Mouse (Mus musculus) limb, embryonic 11.5 days (tissue): ENCODE measurements at regions not wholly inside any gene's neighbourhood (a gene's known extent, or its start where the extent isn't known, plus 50 kb on each side); places are given as distances from the start of the nearest gene placed in this dataset.
A peak's percentile ranks its signal among the peaks of the same experiment; 100 is the strongest.

Experiments
- ATAC-seq: fragments of 200-750 bp; cut with Nextera tagmentation; 2 replicates; pipeline ENCODE4 v1.8.0; 2017; ENCODE audit warnings: low read depth; ENCODE audit not compliant: insufficient number of reproducible peaks, low FRiP score, low TSS enrichment
- DNase-seq: peaks from one replicate; pipeline ENCODE4 v3.0.0-alpha.2; 2015; ENCODE audit warnings: low spot score
- H3K27ac ChIP-seq: fragments of 300-500 bp; sonication (generic); replicated peaks from 2 replicates; pipeline ENCODE4 v1.5.1; 2014; ENCODE audit warnings: low read depth, mild to moderate bottlenecking, low read length
- H3K27me3 ChIP-seq: fragments of 300-500 bp; sonication (generic); 2 replicates; pipeline ENCODE4 v1.6.1; 2014; ENCODE audit warnings: mild to moderate bottlenecking, low read length, mixed read lengths; ENCODE audit not compliant: control insufficient read depth, insufficient read depth
- H3K36me3 ChIP-seq: fragments of 300-500 bp; sonication (generic); 2 replicates; pipeline ENCODE4 v1.6.1; 2014; ENCODE audit warnings: mild to moderate bottlenecking, low read length, moderate library complexity, mixed read lengths; ENCODE audit not compliant: control insufficient read depth, insufficient read depth
- H3K4me1 ChIP-seq: fragments of 300-500 bp; sonication (generic); 2 replicates; pipeline ENCODE4 v1.6.1; 2014; ENCODE audit warnings: low read length, mixed read lengths; ENCODE audit not compliant: control insufficient read depth, insufficient read depth
- H3K4me2 ChIP-seq: fragments of 300-500 bp; sonication (generic); 2 replicates; pipeline ENCODE4 v1.6.1; 2014; ENCODE audit warnings: low read depth, mild to moderate bottlenecking, moderate library complexity; ENCODE audit not compliant: severe bottlenecking
- H3K4me3 ChIP-seq: fragments of 300-500 bp; sonication (generic); 2 replicates; pipeline ENCODE4 v1.5.1; 2014; ENCODE audit warnings: low read depth, low read length
- H3K9ac ChIP-seq: fragments of 300-500 bp; sonication (generic); 2 replicates; pipeline ENCODE4 v1.6.1; 2014; ENCODE audit warnings: mild to moderate bottlenecking, low read length
- H3K9me3 ChIP-seq: fragments of 300-500 bp; sonication (generic); 2 replicates; pipeline ENCODE4 v1.6.1; 2016; ENCODE audit warnings: low read length; ENCODE audit not compliant: control insufficient read depth
- WGBS: fragments of 180-500 bp; shearing (Covaris S2); extraction: QIAGEN DNeasy Blood & Tissue Kit; methylation state at CpG from one replicate; pipeline ENCODE4 v1.1.7; 2014; 5-methylcytosine and 5-hydroxymethylcytosine counted together

DNA sequence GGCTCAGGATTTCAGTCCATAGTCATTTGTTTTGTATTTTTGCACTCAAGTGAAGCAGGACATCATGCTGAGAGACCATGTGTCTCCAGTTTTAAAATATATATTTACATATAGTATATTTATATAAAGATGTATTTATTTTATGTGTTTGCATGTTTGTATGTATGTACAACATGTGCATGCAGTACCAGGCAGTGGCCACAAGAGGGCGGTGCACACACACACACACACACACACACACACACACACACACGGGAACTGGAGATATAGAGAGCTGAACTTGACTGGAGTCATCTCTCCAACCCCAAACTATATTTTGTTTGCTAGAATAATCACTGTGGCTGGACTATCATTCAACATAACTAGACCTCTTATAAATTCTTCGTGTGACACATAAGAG is 66.1 kb upstream of the Sec14l1 start:
- Histone ChIP-seq H3K36me3 (no peaks in the 10 kb centered on the region), H3K27ac (no peak overlapping the region), H3K9ac (no peak overlapping the region), H3K27me3 (no peaks in the 10 kb centered on the region), H3K4me3 (no peak overlapping the region), H3K4me2 (no peak overlapping the region), H3K4me1 (no peaks in the 10 kb centered on the region), H3K9me3 (no peaks in the 10 kb centered on the region)
- 86% methylated on average over 3 of the region's 3 CpGs for WGBS
- DNase-seq (no peak), ATAC-seq (no peak)

DNA sequence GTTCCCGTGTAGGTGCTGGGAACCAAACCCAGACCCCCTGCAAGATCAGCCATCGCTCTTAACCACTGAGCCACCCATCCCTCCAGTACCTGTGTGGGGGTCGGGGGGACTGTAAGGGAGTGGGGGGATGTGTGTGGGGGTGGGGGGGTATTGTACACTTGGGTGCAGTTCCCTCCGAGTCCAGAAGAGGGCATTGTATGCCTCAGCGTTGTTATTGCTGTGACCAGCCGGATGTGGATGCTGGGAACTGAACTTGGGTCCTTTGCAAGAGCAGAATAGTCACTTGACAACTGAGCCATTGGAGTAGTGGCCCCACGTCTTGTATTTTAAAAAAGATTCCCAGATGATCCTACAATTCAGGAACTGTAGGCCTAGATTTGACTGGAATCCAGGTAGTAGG is 64.2 kb upstream of the Sec14l1 start:
- Histone ChIP-seq H3K27ac (no peak overlapping the region), H3K4me2 (no peak overlapping the region), H3K4me3 (no peak overlapping the region), H3K9me3 (no peaks in the 10 kb centered on the region), H3K36me3 (no peaks in the 10 kb centered on the region), H3K9ac (no peak overlapping the region), H3K27me3 (no peaks in the 10 kb centered on the region), H3K4me1 (no peaks in the 10 kb centered on the region)
- DNase-seq (no peak), ATAC-seq (no peak)
- WGBS: 90% methylated on average over 7 of the region's 7 CpGs

DNA sequence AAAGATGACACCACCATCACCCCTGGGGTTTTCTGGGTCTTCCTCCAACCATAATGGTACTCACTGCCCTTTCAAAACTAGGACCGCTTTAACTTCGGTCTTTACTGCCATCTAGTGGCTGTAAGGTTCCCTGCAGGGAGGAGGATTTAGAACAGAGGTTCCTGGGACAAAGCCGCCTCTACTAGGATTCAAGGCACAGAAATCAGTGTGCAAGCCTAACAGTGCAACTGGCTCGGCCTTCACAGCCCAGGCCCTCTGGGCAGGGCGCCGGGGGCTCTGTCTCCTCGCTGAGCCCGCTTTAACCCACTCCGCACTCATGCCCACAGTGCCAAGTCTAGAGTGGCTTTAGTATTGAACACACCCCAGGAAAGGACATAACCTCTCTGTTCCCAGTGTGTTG is 58.0 kb upstream of the Sec14l1 start:
- H3K36me3 ChIP-seq: no peaks in the 10 kb centered on the region
- H3K9ac ChIP-seq: no peak overlapping the region
- 0 out of 2 replicates have a peak, but pooled peaks cover 2% of the 10 kb centered on the region for H3K27me3 ChIP-seq
- DNase-seq: peak; percentile 83
- WGBS: 11% methylated on average over 9 of the region's 9 CpGs
- peaks cover 9% of the 10 kb centered on the region for H3K4me1 ChIP-seq
- H3K27ac ChIP-seq: no peak overlapping the region
- ATAC-seq: 0 out of 2 replicates have a peak, but pooled peaks have one; percentile 55
- H3K9me3 ChIP-seq: no peaks in the 10 kb centered on the region
- H3K4me3 ChIP-seq: no peak overlapping the region
- H3K4me2 ChIP-seq: no peak overlapping the region

DNA sequence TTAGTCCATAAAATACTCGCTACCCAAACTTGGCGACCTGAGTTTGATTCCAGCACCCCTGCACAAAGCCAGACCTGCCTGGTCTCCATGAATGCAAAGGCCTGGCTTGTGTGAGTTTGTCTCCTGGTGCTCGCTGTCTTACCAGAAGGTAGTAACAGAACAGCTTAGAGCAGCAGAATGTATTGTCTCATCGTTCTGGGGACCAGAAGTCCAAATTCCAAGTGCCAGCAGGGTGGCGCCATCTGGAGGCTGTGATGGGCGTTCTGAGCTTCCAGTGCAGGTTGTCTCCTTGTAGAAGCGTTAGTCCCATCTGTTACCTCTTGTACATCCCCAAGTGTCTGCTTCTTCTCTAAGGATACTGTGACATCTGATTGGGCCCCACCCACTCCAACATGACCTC is 57.5 kb upstream of the Sec14l1 start:
- peak; percentile 72 for DNase-seq
- Histone ChIP-seq H3K27ac (no peak overlapping the region), H3K4me3 (no peak overlapping the region), H3K9ac (no peak overlapping the region), H3K9me3 (no peaks in the 10 kb centered on the region), H3K36me3 (no peaks in the 10 kb centered on the region), H3K4me2 (no peak overlapping the region), H3K4me1 (peaks cover 9% of the 10 kb centered on the region), H3K27me3 (0 out of 2 replicates have a peak, but pooled peaks cover 2% of the 10 kb centered on the region)
- 38% methylated on average over 7 of the region's 7 CpGs for WGBS
- ATAC-seq: no peak

DNA sequence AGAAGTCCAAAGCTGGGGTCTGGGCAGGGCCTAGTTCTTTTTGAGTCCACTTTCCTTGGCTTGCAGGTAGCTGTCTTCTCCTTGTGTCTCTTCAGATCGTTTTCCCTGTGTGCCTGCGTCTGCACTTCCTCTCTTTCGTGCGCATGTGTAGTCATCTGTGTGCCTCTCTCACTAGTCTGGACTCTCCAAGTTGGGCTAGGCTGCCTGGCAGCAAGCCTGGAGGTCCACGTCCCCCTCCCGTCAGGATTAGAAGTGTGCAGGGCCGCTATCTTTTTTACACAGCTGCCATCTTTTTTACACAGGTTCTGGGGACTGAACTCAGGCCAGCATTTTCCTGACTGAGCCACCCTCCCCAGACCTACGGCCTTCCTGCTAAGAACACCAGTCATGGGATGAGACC is 55.8 kb upstream of the Sec14l1 start:
- Histone ChIP-seq H3K4me3 (no peak overlapping the region), H3K9me3 (no peaks in the 10 kb centered on the region), H3K27me3 (0 out of 2 replicates have a peak, but pooled peaks cover 2% of the 10 kb centered on the region), H3K4me1 (peaks cover 9% of the 10 kb centered on the region), H3K36me3 (no peaks in the 10 kb centered on the region), H3K9ac (no peak overlapping the region), H3K4me2 (no peak overlapping the region), H3K27ac (no peak overlapping the region)
- ATAC-seq: no peak
- no peak for DNase-seq
- 65% methylated on average over 8 of the region's 8 CpGs for WGBS

DNA sequence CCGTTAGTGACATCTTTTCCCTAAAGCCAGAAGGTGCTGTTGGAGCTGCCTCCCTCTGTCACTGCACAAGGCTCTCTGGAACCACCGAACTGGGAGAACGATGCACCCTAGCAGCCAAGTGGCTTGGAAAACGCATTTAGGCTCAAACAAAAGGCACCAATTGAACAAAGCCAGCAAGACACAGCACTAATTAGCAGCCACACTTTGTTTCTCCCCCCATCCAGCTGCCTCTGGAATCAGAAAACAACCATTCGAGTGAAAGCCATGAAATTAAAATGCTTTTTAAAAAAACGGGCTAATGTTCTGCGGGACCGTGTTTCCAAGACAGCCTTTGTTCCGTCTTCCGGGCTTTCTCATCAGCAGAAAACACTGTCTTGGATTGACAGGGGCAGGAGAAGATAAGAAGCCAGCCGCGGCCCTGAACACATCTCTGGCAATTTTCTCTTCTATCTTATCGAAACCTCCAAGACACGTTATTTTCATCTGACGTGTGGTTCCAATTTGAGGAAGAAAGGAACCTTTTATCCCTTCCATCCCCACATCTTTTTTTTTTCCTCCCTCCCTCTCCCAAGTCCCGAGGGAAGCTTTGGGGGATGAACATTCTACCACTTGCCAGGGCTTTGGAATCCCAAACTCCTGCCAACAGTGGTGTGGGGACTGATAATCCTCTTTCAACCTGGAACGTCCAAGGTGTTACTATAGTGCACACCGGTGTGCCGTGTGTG is 54.8 kb upstream of the Sec14l1 start:
- Histone ChIP-seq H3K27ac (no peak overlapping the region), H3K4me2 (no peak overlapping the region), H3K27me3 (0 out of 2 replicates have a peak, but pooled peaks cover 2% of the 10 kb centered on the region), H3K9ac (no peak overlapping the region), H3K9me3 (no peaks in the 10 kb centered on the region), H3K4me1 (peaks cover 9% of the 10 kb centered on the region), H3K4me3 (no peak overlapping the region), H3K36me3 (no peaks in the 10 kb centered on the region)
- no peak for DNase-seq
- 16% methylated on average over 19 of the region's 19 CpGs for WGBS
- no peak for ATAC-seq

DNA sequence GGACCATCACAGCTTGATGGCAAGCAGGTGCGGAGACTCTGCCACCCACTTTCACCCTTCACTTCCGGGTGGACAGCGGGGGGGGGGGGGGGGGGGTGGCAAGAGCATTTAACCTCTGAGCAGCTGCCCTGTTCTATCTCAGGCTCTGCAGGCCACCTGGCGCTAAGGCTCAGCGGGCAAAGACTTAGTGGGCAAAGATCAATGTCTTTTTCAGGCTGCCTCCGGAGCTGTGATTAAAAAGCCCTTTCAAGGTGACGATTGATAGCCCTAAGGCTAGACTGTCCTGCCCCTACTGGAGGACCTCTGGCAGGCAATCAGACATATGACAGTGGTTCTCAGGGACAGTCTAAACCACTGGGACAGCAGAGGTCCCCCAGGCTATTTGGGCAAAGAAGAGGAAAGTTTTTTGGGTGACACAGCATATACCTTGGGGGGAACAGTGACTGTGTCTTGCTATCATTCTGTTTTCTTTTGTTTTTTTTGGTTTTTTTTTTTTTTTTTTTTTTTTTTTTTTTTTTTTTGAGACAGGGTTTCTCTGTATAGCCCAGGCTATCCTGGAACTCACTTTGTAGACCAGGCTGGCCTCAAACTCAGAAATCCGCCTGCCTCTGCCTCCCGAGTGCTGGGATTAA is 54.1 kb upstream of the Sec14l1 start:
- no peak for DNase-seq
- H3K9ac ChIP-seq: no peak overlapping the region
- no peak for ATAC-seq
- H3K27me3 ChIP-seq: 0 out of 2 replicates have a peak, but pooled peaks cover 2% of the 10 kb centered on the region
- no peak overlapping the region for H3K4me2 ChIP-seq
- WGBS: 28% methylated on average over 8 of the region's 9 CpGs
- H3K4me3 ChIP-seq: no peak overlapping the region
- H3K27ac ChIP-seq: no peak overlapping the region
- no peaks in the 10 kb centered on the region for H3K36me3 ChIP-seq
- no peaks in the 10 kb centered on the region for H3K9me3 ChIP-seq
- H3K4me1 ChIP-seq: peaks cover 9% of the 10 kb centered on the region

DNA sequence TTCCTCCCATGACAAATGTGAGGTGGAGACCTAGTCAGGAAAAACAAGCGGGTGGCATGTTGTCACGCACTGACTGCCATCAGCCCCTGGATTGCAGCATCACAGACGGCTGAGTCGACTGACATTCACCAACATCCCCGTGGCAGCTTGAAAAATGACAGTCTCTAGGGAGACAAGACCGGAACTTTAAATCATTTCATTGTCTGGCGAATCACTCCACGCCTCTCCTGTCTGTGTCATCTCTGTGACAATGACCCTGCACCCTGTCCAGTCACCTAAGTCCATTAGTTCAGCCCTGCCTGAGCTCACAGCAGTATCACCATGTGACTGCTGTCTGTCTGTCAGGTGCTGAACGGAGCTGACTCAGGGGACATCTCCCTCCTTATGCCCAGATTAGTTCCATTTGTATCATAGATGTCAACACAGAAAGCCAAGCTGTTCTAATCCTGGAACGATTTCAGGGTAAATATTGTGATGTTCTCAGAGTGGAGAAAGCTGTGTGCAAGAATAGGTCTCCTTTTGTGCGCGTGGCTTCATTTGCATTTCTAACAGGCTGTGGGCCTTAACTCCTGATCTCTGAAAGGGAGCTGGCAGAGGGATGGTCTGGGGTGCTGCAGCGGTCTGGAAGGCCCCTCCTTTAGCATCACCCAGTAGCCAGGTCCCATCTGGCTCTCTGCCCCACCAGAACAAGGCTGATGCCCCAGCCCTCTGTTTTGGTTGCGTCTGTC is 52.0 kb upstream of the Sec14l1 start:
- H3K9ac ChIP-seq: no peak overlapping the region
- H3K4me1 ChIP-seq: peaks cover 6% of the 10 kb centered on the region; the same call in 1 of the 2 replicates
- WGBS: 75% methylated on average over 14 of the region's 14 CpGs
- H3K36me3 ChIP-seq: no peaks in the 10 kb centered on the region
- DNase-seq (no peak), ATAC-seq (no peak)
- H3K4me2 ChIP-seq: no peak overlapping the region
- H3K9me3 ChIP-seq: no peaks in the 10 kb centered on the region
- no peak overlapping the region for H3K27ac ChIP-seq
- H3K4me3 ChIP-seq: no peak overlapping the region
- H3K27me3 ChIP-seq: 0 out of 2 replicates have a peak, but pooled peaks cover 2% of the 10 kb centered on the region
